Mouse (Mus musculus): ENCODE measurements around the gene Phf5a. TPM values are rescaled to one million over a fixed set of nuclear protein-coding genes. Genes with fewer than 3 reads are reported as not detected.

The Phf5a gene
- polyA plus RNA-seq, 1 experiment, result 172 TPM

DNA sequence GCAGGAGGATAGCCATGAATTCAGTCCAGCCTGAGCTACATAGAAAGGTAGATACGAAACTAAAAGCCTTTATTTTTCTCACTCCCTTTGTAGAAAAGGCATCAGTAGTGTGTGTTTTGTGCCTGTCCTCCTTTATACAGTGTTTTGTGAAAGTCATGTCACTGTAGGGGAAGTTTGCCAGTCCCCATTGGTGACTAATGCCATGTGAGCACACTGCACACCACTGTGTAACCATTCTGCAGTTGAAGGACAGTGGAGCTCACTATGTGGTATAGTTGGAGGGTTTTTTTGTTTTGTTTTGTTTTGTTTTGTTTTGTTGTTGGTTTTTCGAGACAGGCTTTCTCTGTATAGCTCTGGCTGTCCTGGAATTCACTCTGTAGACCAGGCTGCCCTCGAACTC is 53.3 kb downstream of the Phf5a start:
- no peaks in the 10 kb centered on the region for H3K9me3 ChIP-seq (replicated peaks; ENCODE audit: control insufficient read depth, insufficient read depth, low read length, poor library complexity, severe bottlenecking)
- H3K27me3 ChIP-seq (ENCODE audit: control insufficient read depth, insufficient read depth, low read length, poor library complexity, severe bottlenecking), result no peaks in the 10 kb centered on the region
- H3K4me1 ChIP-seq (ENCODE audit: control insufficient read depth, insufficient read depth, low read length), result no peaks in the 10 kb centered on the region
- no peak for TF ChIP-seq EP300 (IDR thresholded peaks at IDR 0.05; ENCODE audit: insufficient read depth, low read depth, low read length)
- no peak for TF ChIP-seq CTCF (IDR thresholded peaks at IDR 0.05; ENCODE audit: low read depth, low read length)
- TF ChIP-seq POLR2A (IDR thresholded peaks at IDR 0.05; ENCODE audit: insufficient read depth, low read length), result no peak
- no peak overlapping the region for H3K27ac ChIP-seq (ENCODE audit: insufficient read depth, low read length)
- no peak overlapping the region for H3K4me3 ChIP-seq (ENCODE audit: low read depth, low read length)
- H3K9ac ChIP-seq (ENCODE audit: low read depth, poor library complexity, severe bottlenecking), result no peak overlapping the region
- H3K36me3 ChIP-seq (ENCODE audit: control insufficient read depth, insufficient read depth, low read length, poor library complexity, severe bottlenecking), result peaks cover 29% of the 10 kb centered on the region

GRCm38 (mm10) chr15:81814716-81815370 is 56.9 kb downstream of the Phf5a start:
- no peak overlapping the region for H3K9ac ChIP-seq (ENCODE audit: low read depth, poor library complexity, severe bottlenecking)
- H3K4me3 ChIP-seq (ENCODE audit: low read depth, low read length), result no peak overlapping the region
- no peaks in the 10 kb centered on the region for H3K9me3 ChIP-seq (replicated peaks; ENCODE audit: control insufficient read depth, insufficient read depth, low read length, poor library complexity, severe bottlenecking)
- H3K27ac ChIP-seq (ENCODE audit: insufficient read depth, low read length), result no peak overlapping the region
- H3K4me1 ChIP-seq (ENCODE audit: control insufficient read depth, insufficient read depth, low read length), result no peaks in the 10 kb centered on the region
- TF ChIP-seq CTCF (IDR thresholded peaks at IDR 0.05; ENCODE audit: low read depth, low read length) (no peak), POLR2A (IDR thresholded peaks at IDR 0.05; ENCODE audit: insufficient read depth, low read length) (no peak), EP300 (IDR thresholded peaks at IDR 0.05; ENCODE audit: insufficient read depth, low read depth, low read length) (no peak)
- peaks cover 21% of the 10 kb centered on the region for H3K36me3 ChIP-seq (ENCODE audit: control insufficient read depth, insufficient read depth, low read length, poor library complexity, severe bottlenecking)
- no peaks in the 10 kb centered on the region for H3K27me3 ChIP-seq (ENCODE audit: control insufficient read depth, insufficient read depth, low read length, poor library complexity, severe bottlenecking)

Other genes with a start within 250 kb of the Phf5a start
- gene L3mbtl2, start 208.0 kb downstream of the Phf5a start, polyA plus RNA-seq (2011; ENCODE audit: insufficient read depth, insufficient read length, low read depth, missing spikeins), result 49.3 and 50.3 TPM in 2 replicates
- 1.0 and 1.1 TPM in 2 replicates for gene Chadl, start 174.6 kb downstream of the Phf5a start, polyA plus RNA-seq (2011; ENCODE audit: insufficient read depth, insufficient read length, low read depth, missing spikeins)
- 40.5 and 42.1 TPM in 2 replicates for gene Zc3h7b, start 126.9 kb downstream of the Phf5a start, polyA plus RNA-seq (2011; ENCODE audit: insufficient read depth, insufficient read length, low read depth, missing spikeins)
- 158 and 160 TPM in 2 replicates for gene Rangap1, start 126.4 kb downstream of the Phf5a start, polyA plus RNA-seq (2011; ENCODE audit: insufficient read depth, insufficient read length, low read depth, missing spikeins)
- 33.9 and 36.0 TPM in 2 replicates for gene Tef, start 69.5 kb downstream of the Phf5a start, polyA plus RNA-seq (2011; ENCODE audit: insufficient read depth, insufficient read length, low read depth, missing spikeins)
- gene Tob2, start 13.1 kb downstream of the Phf5a start, polyA plus RNA-seq (2011; ENCODE audit: insufficient read depth, insufficient read length, low read depth, missing spikeins), result 10.7 and 12.7 TPM in 2 replicates
- 174 and 181 TPM in 2 replicates for gene Aco2, start 398 bp upstream of the Phf5a start, polyA plus RNA-seq (2011; ENCODE audit: insufficient read depth, insufficient read length, low read depth, missing spikeins)
- gene Polr3h, start 54.3 kb upstream of the Phf5a start, polyA plus RNA-seq (2011; ENCODE audit: insufficient read depth, insufficient read length, low read depth, missing spikeins), result 21.8 and 25.5 TPM in 2 replicates
- gene Csdc2, start 64.8 kb upstream of the Phf5a start, polyA plus RNA-seq (2011; ENCODE audit: insufficient read depth, insufficient read length, low read depth, missing spikeins), result 4.0 and 4.9 TPM in 2 replicates
- gene Pmm1, start 89.0 kb upstream of the Phf5a start, polyA plus RNA-seq (2011; ENCODE audit: insufficient read depth, insufficient read length, low read depth, missing spikeins), result 338 and 387 TPM in 2 replicates
- 3.5 and 4.8 TPM in 2 replicates for gene 1700029P11Rik, start 108.6 kb upstream of the Phf5a start, polyA plus RNA-seq (2011; ENCODE audit: insufficient read depth, insufficient read length, low read depth, missing spikeins)
- gene Xrcc6, start 115.9 kb upstream of the Phf5a start, polyA plus RNA-seq (2011; ENCODE audit: insufficient read depth, insufficient read length, low read depth, missing spikeins), result 98.6 and 131 TPM in 2 replicates
- 45.4 and 45.9 TPM in 2 replicates for gene Desi1, start 162.0 kb upstream of the Phf5a start, polyA plus RNA-seq (2011; ENCODE audit: insufficient read depth, insufficient read length, low read depth, missing spikeins)
- gene Snu13, start 175.7 kb upstream of the Phf5a start, polyA plus RNA-seq (2011; ENCODE audit: insufficient read depth, insufficient read length, low read depth, missing spikeins), result 271 and 279 TPM in 2 replicates
- not detected in 2 replicates for gene 4930407I10Rik, start 187.2 kb upstream of the Phf5a start, polyA plus RNA-seq (2011; ENCODE audit: insufficient read depth, insufficient read length, low read depth, missing spikeins)
- 0.23 TPM in 1 of 2 replicates, not detected in the other for gene Mei1, start 198.1 kb upstream of the Phf5a start, polyA plus RNA-seq (2011; ENCODE audit: insufficient read depth, insufficient read length, low read depth, missing spikeins)